Mouse (Mus musculus): ENCODE measurements around the gene Atp6v0e. TPM values are rescaled to one million over a fixed set of nuclear protein-coding genes. Genes with fewer than 3 reads are reported as not detected.

Atp6v0e gene
- polyA plus RNA-seq, 1 experiment from 2014 or later, result 144 TPM

GRCm38 (mm10) chr17:26691110-26691509, 28.1 kb downstream of the Atp6v0e start:
- Histone ChIP-seq H3K9me3 (replicated peaks) (no peaks in the 10 kb centered on the region), H3K4me1 (peaks cover 52% of the 10 kb centered on the region), H3K36me3 (ENCODE audit: poor library complexity, severe bottlenecking) (peaks cover 7% of the 10 kb centered on the region), H3K27ac (0 out of 2 replicates have a peak overlapping the region, but pooled peaks have one; percentile 40), H3K27me3 (no peaks in the 10 kb centered on the region), H3K9ac (no peak overlapping the region), H3K4me2 (no peak overlapping the region), H3K4me3 (no peak overlapping the region)
- no peak for ATAC-seq
- WGBS, result 89% methylated on average over 7 of the region's 7 CpGs

GRCm38 (mm10) chr17:26693424-26693823, 30.4 kb downstream of the Atp6v0e start:
- 88% methylated on average over 7 of the region's 7 CpGs for WGBS
- Histone ChIP-seq H3K27ac (peak overlapping the region; percentile 68), H3K4me2 (no peak overlapping the region), H3K4me3 (no peak overlapping the region), H3K9ac (no peak overlapping the region), H3K27me3 (no peaks in the 10 kb centered on the region), H3K4me1 (peaks cover 44% of the 10 kb centered on the region), H3K9me3 (replicated peaks) (no peaks in the 10 kb centered on the region), H3K36me3 (ENCODE audit: poor library complexity, severe bottlenecking) (peaks cover 28% of the 10 kb centered on the region)
- no peak for ATAC-seq

GRCm38 (mm10) chr17:26694171-26694570, 31.1 kb downstream of the Atp6v0e start:
- Histone ChIP-seq H3K27me3 (no peaks in the 10 kb centered on the region), H3K4me2 (no peak overlapping the region), H3K9ac (no peak overlapping the region), H3K4me1 (peaks cover 36% of the 10 kb centered on the region), H3K4me3 (no peak overlapping the region), H3K27ac (peak overlapping the region; percentile 68; the same call in 1 of the 2 replicates), H3K9me3 (replicated peaks) (no peaks in the 10 kb centered on the region), H3K36me3 (ENCODE audit: poor library complexity, severe bottlenecking) (peaks cover 36% of the 10 kb centered on the region)
- 52% methylated on average over 7 of the region's 7 CpGs for WGBS
- no peak for ATAC-seq

GRCm38 (mm10) chr17:26695193-26695592, 32.2 kb downstream of the Atp6v0e start:
- Histone ChIP-seq H3K4me2 (no peak overlapping the region), H3K9me3 (replicated peaks) (no peaks in the 10 kb centered on the region), H3K27ac (0 out of 2 replicates have a peak overlapping the region, but pooled peaks have one; percentile 27), H3K4me3 (no peak overlapping the region), H3K4me1 (peaks cover 26% of the 10 kb centered on the region), H3K36me3 (ENCODE audit: poor library complexity, severe bottlenecking) (peaks cover 46% of the 10 kb centered on the region), H3K9ac (no peak overlapping the region), H3K27me3 (no peaks in the 10 kb centered on the region)
- no peak for ATAC-seq
- WGBS, result 93% methylated on average over 3 of the region's 3 CpGs

GRCm38 (mm10) chr17:26698846-26699245, 35.8 kb downstream of the Atp6v0e start:
- peaks cover 7% of the 10 kb centered on the region; the same call in 1 of the 2 replicates for H3K4me1 ChIP-seq
- no peaks in the 10 kb centered on the region for H3K27me3 ChIP-seq
- no peak overlapping the region for H3K9ac ChIP-seq
- H3K27ac ChIP-seq, result no peak overlapping the region
- H3K36me3 ChIP-seq (ENCODE audit: poor library complexity, severe bottlenecking), result peaks cover 59% of the 10 kb centered on the region
- no peak overlapping the region for H3K4me2 ChIP-seq
- no peak for ATAC-seq
- H3K9me3 ChIP-seq (replicated peaks), result no peaks in the 10 kb centered on the region
- no peak overlapping the region for H3K4me3 ChIP-seq
- 90% methylated on average over 5 of the region's 5 CpGs for WGBS

GRCm38 (mm10) chr17:26699819-26700616, 37.0 kb downstream of the Atp6v0e start:
- H3K27me3 ChIP-seq, result no peaks in the 10 kb centered on the region
- no peak for ATAC-seq
- no peak overlapping the region for H3K27ac ChIP-seq
- no peaks in the 10 kb centered on the region for H3K4me1 ChIP-seq
- H3K9me3 ChIP-seq (replicated peaks), result no peaks in the 10 kb centered on the region
- 92% methylated on average over 10 of the region's 10 CpGs for WGBS
- H3K9ac ChIP-seq, result no peak overlapping the region
- no peak overlapping the region for H3K4me3 ChIP-seq
- H3K36me3 ChIP-seq (ENCODE audit: poor library complexity, severe bottlenecking), result peaks cover 65% of the 10 kb centered on the region
- no peak overlapping the region for H3K4me2 ChIP-seq

- no peaks in the 10 kb centered on the region for H3K27me3 ChIP-seq
- no peaks in the 10 kb centered on the region for H3K9me3 ChIP-seq (replicated peaks)
- peaks cover 54% of the 10 kb centered on the region for H3K36me3 ChIP-seq (ENCODE audit: poor library complexity, severe bottlenecking)
- 0 out of 2 replicates have a peak overlapping the region, but pooled peaks have one; percentile 14 for H3K27ac ChIP-seq
- ATAC-seq, result no peak
- no peaks in the 10 kb centered on the region for H3K4me1 ChIP-seq
- 81% methylated on average over 13 of the region's 13 CpGs for WGBS
- H3K9ac ChIP-seq, result no peak overlapping the region
- H3K4me2 ChIP-seq, result no peak overlapping the region
- H3K4me3 ChIP-seq, result no peak overlapping the region
Observed at GRCm38 (mm10) chr17:26701565-26701964, 38.5 kb downstream of the Atp6v0e start.

- Histone ChIP-seq H3K27ac (no peak overlapping the region), H3K4me2 (no peak overlapping the region), H3K9me3 (replicated peaks) (no peaks in the 10 kb centered on the region), H3K9ac (no peak overlapping the region), H3K4me1 (no peaks in the 10 kb centered on the region), H3K36me3 (ENCODE audit: poor library complexity, severe bottlenecking) (peaks cover 44% of the 10 kb centered on the region), H3K4me3 (no peak overlapping the region), H3K27me3 (no peaks in the 10 kb centered on the region)
- no peak for ATAC-seq
- WGBS, result 85% methylated on average over 4 of the region's 4 CpGs
Observed at GRCm38 (mm10) chr17:26702621-26703020, 39.6 kb downstream of the Atp6v0e start.

- Histone ChIP-seq H3K4me2 (no peak overlapping the region), H3K9ac (no peak overlapping the region), H3K27ac (no peak overlapping the region), H3K9me3 (replicated peaks) (no peaks in the 10 kb centered on the region), H3K36me3 (ENCODE audit: poor library complexity, severe bottlenecking) (peaks cover 34% of the 10 kb centered on the region), H3K27me3 (no peaks in the 10 kb centered on the region), H3K4me1 (peaks cover 3% of the 10 kb centered on the region), H3K4me3 (no peak overlapping the region)
- no peak for ATAC-seq
- WGBS, result 90% methylated on average over 4 of the region's 4 CpGs
Observed at GRCm38 (mm10) chr17:26703671-26704070, 40.6 kb downstream of the Atp6v0e start.

GRCm38 (mm10) chr17:26705463-26706359, 42.7 kb downstream of the Atp6v0e start:
- Histone ChIP-seq H3K4me3 (no peak overlapping the region), H3K4me2 (no peak overlapping the region), H3K27ac (no peak overlapping the region), H3K9ac (no peak overlapping the region), H3K36me3 (ENCODE audit: poor library complexity, severe bottlenecking) (peaks cover 15% of the 10 kb centered on the region), H3K9me3 (replicated peaks) (no peaks in the 10 kb centered on the region), H3K4me1 (peaks cover 12% of the 10 kb centered on the region), H3K27me3 (no peaks in the 10 kb centered on the region)
- no peak for ATAC-seq
- 81% methylated on average over 11 of the region's 11 CpGs for WGBS

- H3K27ac ChIP-seq, result no peak overlapping the region
- no peak for ATAC-seq
- no peak overlapping the region for H3K9ac ChIP-seq
- peaks cover 5% of the 10 kb centered on the region for H3K36me3 ChIP-seq (ENCODE audit: poor library complexity, severe bottlenecking)
- H3K4me2 ChIP-seq, result no peak overlapping the region
- H3K27me3 ChIP-seq, result no peaks in the 10 kb centered on the region
- peaks cover 18% of the 10 kb centered on the region for H3K4me1 ChIP-seq
- H3K4me3 ChIP-seq, result no peak overlapping the region
- WGBS, result 78% methylated on average over 7 of the region's 7 CpGs
- no peaks in the 10 kb centered on the region for H3K9me3 ChIP-seq (replicated peaks)
Observed at GRCm38 (mm10) chr17:26707066-26707465, 44.0 kb downstream of the Atp6v0e start.

- Histone ChIP-seq H3K4me3 (no peak overlapping the region), H3K4me2 (no peak overlapping the region), H3K4me1 (peaks cover 18% of the 10 kb centered on the region), H3K27me3 (no peaks in the 10 kb centered on the region), H3K9ac (no peak overlapping the region), H3K36me3 (ENCODE audit: poor library complexity, severe bottlenecking) (peaks cover 5% of the 10 kb centered on the region), H3K9me3 (replicated peaks) (no peaks in the 10 kb centered on the region), H3K27ac (no peak overlapping the region)
- ATAC-seq, result no peak
Observed at GRCm38 (mm10) chr17:26708499-26708898, 45.5 kb downstream of the Atp6v0e start.
